Mouse (Mus musculus): ENCODE data around the gene Rcsd1. TPM values are rescaled to one million over a fixed set of nuclear protein-coding genes. Genes with fewer than 3 reads are reported as not detected.

Rcsd1 gene
- 10 to 100 TPM; 80.0 to 85.8 TPM for total RNA-seq (2021)
- long read RNA-seq, experiment 1, transcript Rcsd1-201 (7 exons, 2,622 nt): major isoform, 39 of 57 reads
- long read RNA-seq, experiment 1, partial matches to known transcripts: 7 of 57 reads
- long read RNA-seq, experiment 1, other reads (novel, unspliced or antisense): 11 of 57 reads
- long read RNA-seq, experiment 2, transcript Rcsd1-201 (7 exons, 2,622 nt): major isoform, 104 of 145 reads
- long read RNA-seq, experiment 2, partial matches to known transcripts: 13 of 145 reads
- long read RNA-seq, experiment 2, other reads (novel, unspliced or antisense): 28 of 145 reads

DNA sequence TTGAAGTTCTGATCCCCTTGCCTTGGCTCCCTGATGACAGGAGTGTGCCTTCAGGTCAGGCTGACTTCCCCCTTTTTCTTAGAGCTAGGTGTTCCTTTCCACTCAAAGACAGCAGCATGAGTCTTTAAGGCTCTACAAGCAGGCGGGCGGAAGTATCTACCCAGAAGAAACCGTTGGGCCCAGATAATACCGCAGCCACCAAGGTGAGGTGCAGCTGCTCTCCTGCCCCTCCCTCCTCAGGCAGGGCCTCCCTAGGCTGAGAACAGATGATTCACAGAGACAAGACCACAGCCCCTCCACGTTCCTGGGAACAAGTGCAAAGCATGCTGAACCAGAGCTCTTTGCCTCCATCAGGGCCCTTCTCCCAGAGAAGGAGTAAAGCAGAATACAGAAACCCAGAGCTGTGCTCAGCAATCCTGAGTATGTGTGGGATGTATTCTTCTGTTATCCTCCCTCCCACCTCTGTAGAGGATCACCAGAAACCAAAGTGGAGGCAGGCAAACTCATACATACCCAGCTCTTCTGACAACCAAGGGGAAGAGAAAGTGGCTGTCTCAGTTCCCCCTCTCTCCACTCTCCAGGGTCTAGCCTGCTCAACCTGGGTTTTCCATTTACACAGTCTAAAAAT is at the start of gene Rcsd1:
Gene Rcsd1 (minus strand): TSS at position 129 of the 628 bp plus-strand sequence.
- no peak for DNase-seq

DNA sequence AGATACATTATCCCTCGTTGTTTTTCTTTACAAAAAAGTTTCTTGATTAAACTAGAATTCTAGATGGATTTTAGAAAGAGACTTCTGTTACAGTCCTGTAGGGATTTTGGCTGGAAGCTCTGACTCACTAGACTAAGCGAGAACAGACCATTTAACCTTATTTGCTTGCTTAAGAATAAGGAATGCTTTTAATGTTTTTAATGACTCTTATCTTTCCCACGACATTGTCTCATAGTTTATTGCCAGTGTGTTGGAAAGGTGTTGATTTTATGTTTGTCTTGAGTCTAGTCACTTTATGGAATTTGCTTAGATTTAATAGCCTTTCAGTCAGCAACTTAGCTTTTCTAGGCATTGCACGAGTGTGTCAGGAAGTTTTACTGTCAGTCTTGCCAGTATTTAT is 45.6 kb upstream of the Rcsd1 start:
- DNase-seq: no peak

DNA sequence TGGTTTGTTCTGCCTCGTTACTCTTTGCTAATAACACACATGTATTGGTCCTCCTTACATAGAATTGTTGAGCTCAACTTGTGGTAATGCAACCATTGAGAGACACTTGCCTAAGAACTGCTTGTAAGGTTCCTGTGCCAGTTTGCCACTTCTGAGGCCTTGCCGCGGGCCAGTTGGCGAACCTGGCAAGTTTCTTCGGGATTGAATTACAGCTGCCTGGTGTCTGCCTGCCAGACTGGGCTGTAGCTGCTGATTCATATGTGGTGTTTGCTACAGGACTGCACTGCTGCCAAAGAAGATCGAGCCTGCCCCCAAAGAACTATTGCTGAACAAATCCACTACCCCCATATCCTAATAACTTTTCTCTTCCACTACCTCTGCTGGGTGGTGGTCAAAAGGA is 44.6 kb upstream of the Rcsd1 start:
- DNase-seq: peak; percentile 82

DNA sequence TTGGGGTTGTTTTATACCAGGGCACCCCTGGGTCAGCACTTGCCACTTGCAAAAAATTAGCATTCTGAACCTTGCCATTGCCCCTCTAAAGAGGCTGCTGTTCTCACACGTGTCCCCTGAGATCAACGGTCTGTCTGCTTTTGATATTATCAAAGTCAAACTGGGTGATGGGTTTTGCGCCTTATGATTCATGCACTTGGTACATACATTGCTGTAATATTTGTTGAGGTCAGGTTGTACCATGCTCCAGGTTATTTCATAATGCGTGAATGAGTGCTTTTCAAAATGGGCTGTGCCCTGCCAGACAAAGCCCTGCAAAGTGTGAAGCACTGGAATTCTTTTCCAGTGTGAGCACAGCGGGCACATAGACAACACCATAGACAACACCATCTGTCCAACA is 42.3 kb upstream of the Rcsd1 start:
- no peak for DNase-seq

DNA sequence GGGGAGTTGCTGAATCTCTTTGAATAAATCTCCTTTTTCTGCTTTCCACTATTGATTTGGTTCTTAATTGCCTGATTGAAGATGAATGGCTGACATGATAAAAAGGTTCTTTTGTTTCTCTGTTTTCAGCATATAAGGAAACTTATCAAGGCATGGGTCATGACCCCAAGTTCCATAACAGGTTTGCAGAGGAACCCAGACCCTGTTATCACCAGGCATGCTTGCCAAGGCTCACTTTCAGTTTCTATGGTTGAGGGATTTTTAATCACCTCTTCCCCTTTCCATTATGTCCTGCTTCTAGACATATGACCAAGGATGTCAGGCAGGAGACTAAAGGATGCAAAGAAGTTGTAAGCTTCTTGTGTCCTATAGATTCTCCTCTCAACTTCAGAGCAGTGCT is 41.6 kb upstream of the Rcsd1 start:
- no peak for DNase-seq

DNA sequence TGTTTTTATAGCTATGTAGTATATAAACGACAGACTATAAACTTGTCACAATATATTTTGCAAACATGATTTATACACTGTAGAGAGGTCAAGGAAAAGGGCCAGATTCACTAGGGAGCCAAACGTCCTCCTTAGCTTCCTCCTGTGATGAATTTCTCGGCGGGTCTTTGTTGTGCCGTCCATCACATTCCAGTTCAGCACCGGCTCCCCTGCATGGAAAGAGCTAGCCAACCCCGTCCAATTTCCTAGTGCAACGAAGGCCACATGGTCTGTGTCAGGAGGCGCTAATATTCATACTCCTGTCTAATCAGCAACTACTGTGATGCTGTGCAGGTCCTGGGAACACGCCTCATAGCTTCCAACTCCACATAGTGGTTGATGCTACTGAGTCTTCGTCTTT is 38.5 kb upstream of the Rcsd1 start:
- DNase-seq: no peak

- no peak for DNase-seq
Observed at GRCm38 (mm10) chr1:165741989-165742388, 32.4 kb upstream of the Rcsd1 start.

GRCm38 (mm10) chr1:165738985-165739384 is 29.4 kb upstream of the Rcsd1 start:
- no peak for DNase-seq

- no peak for DNase-seq
Observed at GRCm38 (mm10) chr1:165737867-165738266, 28.3 kb upstream of the Rcsd1 start.

DNA sequence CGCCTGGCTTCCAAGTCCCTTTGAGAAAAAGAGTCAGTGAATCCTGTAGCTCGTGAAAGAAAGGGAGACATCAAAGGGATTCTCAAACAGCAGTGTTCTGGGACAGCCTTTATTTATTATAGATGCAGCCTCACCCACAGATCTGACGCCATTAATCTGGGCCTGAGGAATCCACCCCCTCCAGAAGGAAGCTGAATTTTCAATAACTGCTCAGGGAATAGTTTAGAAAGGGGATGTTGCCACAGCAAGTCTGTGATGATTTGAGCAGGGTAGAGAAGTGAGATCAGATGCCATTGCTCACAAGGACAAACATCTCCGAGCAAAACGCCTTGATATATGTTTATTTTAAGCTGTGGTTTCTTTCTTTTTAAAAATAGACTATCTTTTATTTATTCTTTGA is 27.9 kb upstream of the Rcsd1 start:
- DNase-seq: no peak

DNA sequence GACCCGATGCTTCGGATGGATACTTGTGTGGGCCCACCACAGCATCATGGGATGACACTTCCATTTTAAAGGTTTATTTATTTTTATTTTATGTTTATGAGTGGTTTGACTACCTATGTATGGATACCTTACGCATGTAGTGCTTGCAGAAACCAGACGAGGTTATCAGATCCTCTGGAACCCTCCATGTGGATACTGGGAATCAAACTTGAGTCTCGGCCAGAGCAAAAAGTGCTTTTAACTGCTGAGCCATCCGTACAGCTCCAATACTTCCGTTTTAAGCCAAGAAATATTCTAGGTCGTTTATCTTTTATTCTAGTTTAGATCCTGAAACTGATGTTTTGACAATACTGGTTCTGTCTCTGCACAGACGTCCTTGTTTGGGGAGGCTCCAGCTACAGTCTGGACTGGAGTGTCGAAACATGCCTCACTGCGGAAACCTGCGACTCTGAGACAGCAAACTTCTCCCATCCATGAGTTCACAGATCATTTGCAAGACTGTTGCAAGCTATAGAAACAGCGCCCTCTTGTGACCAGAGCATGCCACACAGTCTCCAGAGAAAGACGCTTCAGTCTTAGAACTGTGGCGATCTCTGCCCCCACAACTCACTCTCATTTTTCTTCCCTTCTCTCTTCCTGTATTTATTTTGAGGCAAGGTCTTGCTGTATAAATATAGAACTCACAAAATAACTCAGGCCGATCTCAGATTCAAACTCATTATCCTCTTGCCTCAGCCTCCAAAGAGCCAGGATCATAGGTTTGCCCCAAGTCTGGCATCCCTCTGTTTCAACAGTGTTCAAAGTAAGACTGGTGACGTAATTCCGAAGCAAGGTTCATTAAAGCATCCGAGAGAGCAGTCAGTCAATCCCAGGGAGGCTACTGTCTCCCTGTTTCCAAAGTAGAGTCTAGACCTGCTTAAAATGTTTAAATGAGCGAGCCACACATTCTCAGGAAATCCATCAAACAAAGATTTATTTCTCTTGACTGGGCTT is 26.6 kb upstream of the Rcsd1 start:
- peak; percentile 75 for DNase-seq

DNA sequence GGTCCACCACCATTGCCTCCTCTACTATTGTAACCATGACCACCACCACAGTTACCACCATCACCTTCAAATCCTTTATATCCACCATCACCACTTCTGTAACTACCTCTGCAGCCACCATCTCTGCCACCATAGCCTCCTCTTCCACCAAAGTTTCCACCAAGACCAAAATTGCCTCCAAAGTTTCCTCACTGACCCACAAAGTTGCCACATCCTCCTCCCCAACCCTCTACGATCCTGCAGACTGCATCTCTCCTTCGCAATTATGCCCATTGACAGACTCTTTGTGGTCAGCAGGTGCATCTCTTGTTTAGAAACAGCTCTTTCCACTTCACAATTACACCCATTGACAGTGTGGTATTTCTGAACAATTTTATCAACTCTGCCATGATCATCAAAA is 25.3 kb upstream of the Rcsd1 start:
- no peak for DNase-seq

DNA sequence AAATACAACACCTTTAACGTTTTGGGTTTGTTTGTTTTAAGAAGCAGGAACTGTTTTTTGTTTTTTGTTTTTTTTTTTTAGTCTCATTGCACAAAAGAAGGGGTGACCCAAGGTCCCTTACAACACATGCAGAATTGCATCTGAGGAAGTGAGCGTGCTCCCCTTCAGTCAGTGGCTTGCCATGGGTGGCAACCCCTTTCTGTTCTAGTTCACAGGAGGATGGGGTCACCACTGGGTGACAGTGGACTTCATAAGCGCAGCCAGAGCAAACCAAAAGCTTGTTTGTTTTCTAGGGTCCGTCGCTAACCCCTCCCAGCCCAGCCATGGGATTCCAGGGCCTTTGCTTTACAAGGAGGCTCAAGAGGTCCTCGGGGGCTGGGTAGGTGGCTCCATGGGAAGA is 22.0 kb upstream of the Rcsd1 start:
- no peak for DNase-seq

GRCm38 (mm10) chr1:165730129-165730528 is 20.6 kb upstream of the Rcsd1 start:
- DNase-seq: no peak

- DNase-seq: no peak
Observed at GRCm38 (mm10) chr1:165728057-165728639, 18.6 kb upstream of the Rcsd1 start.

DNA sequence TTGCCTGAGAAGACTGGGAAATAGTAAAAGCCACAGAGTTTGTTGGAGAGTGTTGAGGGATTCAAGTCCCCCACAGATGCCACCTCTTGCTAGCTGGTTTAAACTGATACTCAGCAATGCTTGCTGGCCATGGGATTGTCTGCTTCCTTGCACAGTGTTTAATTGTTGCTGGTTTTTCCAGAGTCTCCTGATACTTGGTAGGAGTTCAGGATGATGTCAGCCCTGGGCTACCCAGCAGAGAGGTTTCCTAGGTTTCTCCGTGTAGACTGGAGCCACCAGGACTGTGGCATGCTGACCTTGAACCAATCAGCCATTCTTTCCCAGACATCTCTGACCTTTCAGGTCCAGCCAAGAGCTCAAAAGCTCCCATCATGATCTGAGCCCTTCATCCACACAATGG is 17.4 kb upstream of the Rcsd1 start:
- DNase-seq: no peak

- no peak for DNase-seq
Observed at GRCm38 (mm10) chr1:165725039-165725644, 15.6 kb upstream of the Rcsd1 start.

DNA sequence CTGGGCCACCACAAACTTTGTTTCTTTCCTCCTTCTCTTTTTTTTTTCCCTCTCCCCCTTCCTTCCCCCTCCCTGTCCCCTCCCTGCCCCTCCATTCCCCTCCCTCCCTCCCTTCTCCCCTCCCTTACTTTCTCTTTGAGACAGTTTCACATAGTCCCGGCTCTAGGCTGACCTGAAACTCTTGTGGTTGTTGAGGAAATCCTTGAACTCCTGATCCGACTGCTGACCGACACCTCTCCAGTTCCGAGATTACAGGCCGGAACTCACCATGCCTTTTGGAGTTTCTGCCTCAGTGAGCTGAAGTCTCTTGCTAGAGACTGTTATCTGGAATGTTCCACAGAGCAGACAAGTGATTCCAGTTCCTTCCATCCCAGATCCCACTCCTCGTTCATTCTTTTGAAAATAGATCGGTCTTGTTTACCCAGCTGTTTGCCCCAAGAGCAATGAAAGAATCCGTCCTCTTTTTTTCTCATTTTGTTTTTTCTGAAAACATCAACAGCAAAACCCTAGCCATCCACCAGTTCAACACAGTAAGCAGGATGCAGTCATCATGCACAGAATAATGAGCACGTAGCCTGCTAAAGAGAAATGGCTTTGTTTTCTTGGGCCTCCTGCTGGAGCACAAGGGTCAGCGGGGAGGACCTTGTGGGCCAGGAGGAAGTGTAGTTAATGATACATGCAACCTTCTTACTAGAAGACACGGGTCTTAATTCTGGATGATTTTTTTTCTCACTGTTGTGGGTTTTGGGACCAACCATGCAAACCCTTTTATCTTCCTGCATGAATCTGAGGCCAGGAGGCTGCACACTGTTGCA is 14.9 kb upstream of the Rcsd1 start:
- no peak for DNase-seq

DNA sequence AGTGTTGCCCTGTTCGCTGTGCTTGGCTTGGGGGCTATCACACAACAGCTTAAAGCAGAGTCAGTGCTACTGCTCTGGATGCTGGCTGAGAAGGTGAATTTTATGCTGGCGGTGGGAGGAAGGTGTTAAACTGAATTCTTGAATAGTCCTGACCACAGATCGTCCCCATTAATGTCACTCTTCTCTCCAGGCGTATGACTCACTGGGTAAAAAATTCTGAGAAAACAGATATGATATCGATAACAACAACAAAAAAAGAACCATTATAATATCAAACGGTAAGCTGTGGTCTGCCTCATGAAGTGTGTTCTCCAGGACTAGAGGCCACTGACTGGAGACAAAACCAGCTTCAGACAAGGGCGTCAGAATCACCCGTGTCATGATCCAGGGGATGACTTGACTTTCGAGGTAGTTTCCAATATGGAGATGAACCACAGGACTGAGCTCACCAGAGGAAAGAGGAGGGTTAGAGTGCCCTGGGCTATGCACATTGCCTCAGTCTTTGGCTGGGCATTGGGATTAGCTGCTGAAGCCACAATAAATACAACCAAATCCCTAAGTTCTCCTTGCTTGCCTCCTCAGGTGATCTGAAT is 13.1 kb upstream of the Rcsd1 start:
- no peak for DNase-seq

- DNase-seq: no peak
Observed at GRCm38 (mm10) chr1:165718543-165719105, 9.1 kb upstream of the Rcsd1 start.

Measured in gastrocnemius, postnatal 25 days (tissue).